Mouse (Mus musculus) heart, embryonic 13.5 days (tissue): ENCODE measurements around the gene Yipf3. TPM values are rescaled to one million over a fixed set of nuclear protein-coding genes. Genes with fewer than 3 reads are reported as not detected.

ENCODE experiments used
- ATAC-seq: fragments of 200-750 bp; cut with Nextera tagmentation; 2 replicates; pipeline ENCODE4 v1.8.0; 2017; ENCODE audit warnings: moderate TSS enrichment; ENCODE audit not compliant: insufficient number of reproducible peaks, low FRiP score, low TSS enrichment; ENCODE audit errors: extremely low read depth
- H3K27ac ChIP-seq: fragments of 300-500 bp; sonication (generic); replicated peaks from 2 replicates; pipeline ENCODE4 v1.5.1; 2015; ENCODE audit warnings: moderate library complexity, mild to moderate bottlenecking, inconsistent platforms
- H3K27me3 ChIP-seq: fragments of 300-500 bp; sonication (generic); replicated peaks from 2 replicates; pipeline ENCODE4 v1.6.1; 2015; ENCODE audit warnings: mild to moderate bottlenecking, inconsistent platforms
- H3K36me3 ChIP-seq: fragments of 300-500 bp; sonication (generic); 2 replicates; pipeline ENCODE4 v1.6.1; 2015; ENCODE audit warnings: mild to moderate bottlenecking, inconsistent platforms
- H3K4me1 ChIP-seq: fragments of 300-500 bp; sonication (generic); 2 replicates; pipeline ENCODE4 v1.6.1; 2015; ENCODE audit warnings: inconsistent platforms
- H3K4me2 ChIP-seq: fragments of 300-500 bp; sonication (generic); 2 replicates; pipeline ENCODE4 v1.6.1; 2015; ENCODE audit warnings: inconsistent platforms, mild to moderate bottlenecking, moderate library complexity
- H3K4me3 ChIP-seq: fragments of 300-500 bp; sonication (generic); 2 replicates; pipeline ENCODE4 v1.5.1; 2015; ENCODE audit warnings: moderate library complexity, mild to moderate bottlenecking, inconsistent platforms
- H3K9ac ChIP-seq: fragments of 300-500 bp; sonication (generic); 2 replicates; pipeline ENCODE4 v1.6.1; 2015; ENCODE audit warnings: inconsistent platforms, mild to moderate bottlenecking, moderate library complexity
- H3K9me3 ChIP-seq: fragments of 300-500 bp; sonication (generic); 2 replicates; pipeline ENCODE4 v1.6.1; 2016; ENCODE audit warnings: inconsistent platforms
- WGBS: fragments of 180-500 bp; shearing (Covaris S2); methylation state at CpG from one replicate; pipeline ENCODE4 v1.1.7; 2015; ENCODE audit warnings: mixed read lengths; 5-methylcytosine and 5-hydroxymethylcytosine counted together
- polyA plus RNA-seq: library from polyadenylated mRNA; unstranded; fragments of >200 nt; fragmentation: Nextera tagmentation; extraction: Ambion mirVana; gene quantifications from 2 replicates; pipeline ENCODE4 v1.2.1, GENCODE M21; 2015

Yipf3 gene
- polyA plus RNA-seq, 1 experiment from 2014 or later, result 80.3 TPM

- H3K36me3 ChIP-seq, result peaks cover 90% of the 10 kb centered on the region
- peak overlapping the region; percentile 8; the same call in 1 of the 2 replicates for H3K4me2 ChIP-seq
- 38% methylated on average over 15 of the region's 15 CpGs for WGBS
- peak overlapping the region; percentile 39; the same call in 1 of the 2 replicates for H3K27ac ChIP-seq
- peaks cover 12% of the 10 kb centered on the region; the same call in 1 of the 2 replicates for H3K27me3 ChIP-seq
- no peak overlapping the region for H3K4me3 ChIP-seq
- no peak overlapping the region for H3K9ac ChIP-seq
- ATAC-seq, result peak; percentile 53; the same call in 1 of the 2 replicates
- H3K4me1 ChIP-seq, result peaks cover 27% of the 10 kb centered on the region
- no peaks in the 10 kb centered on the region for H3K9me3 ChIP-seq
These were observed 8.3 kb upstream of the Yipf3 start for GRCm38 (mm10) chr17:46239516-46240114.

- Histone ChIP-seq H3K4me1 (peaks cover 30% of the 10 kb centered on the region), H3K36me3 (peaks cover 97% of the 10 kb centered on the region), H3K4me3 (no peak overlapping the region), H3K9me3 (no peaks in the 10 kb centered on the region), H3K27ac (no peak overlapping the region), H3K27me3 (peaks cover 5% of the 10 kb centered on the region; the same call in 1 of the 2 replicates), H3K9ac (no peak overlapping the region), H3K4me2 (no peak overlapping the region)
- WGBS, result 61% methylated on average over 11 of the region's 11 CpGs
- ATAC-seq, result no peak
These were observed 6.4 kb upstream of the Yipf3 start for GRCm38 (mm10) chr17:46241471-46241870.

GRCm38 (mm10) chr17:46242274-46242673 is 5.6 kb upstream of the Yipf3 start:
- peaks cover 38% of the 10 kb centered on the region for H3K4me1 ChIP-seq
- no peak for ATAC-seq
- H3K27ac ChIP-seq, result no peak overlapping the region
- no peak overlapping the region for H3K4me2 ChIP-seq
- no peak overlapping the region for H3K9ac ChIP-seq
- peaks cover 92% of the 10 kb centered on the region for H3K36me3 ChIP-seq
- no peaks in the 10 kb centered on the region for H3K9me3 ChIP-seq
- WGBS, result 80% methylated on average over 13 of the region's 13 CpGs
- no peaks in the 10 kb centered on the region for H3K27me3 ChIP-seq
- H3K4me3 ChIP-seq, result no peak overlapping the region

GRCm38 (mm10) chr17:46242993-46243392 is 4.9 kb upstream of the Yipf3 start:
- no peak for ATAC-seq
- Histone ChIP-seq H3K27ac (no peak overlapping the region), H3K9me3 (no peaks in the 10 kb centered on the region), H3K4me1 (peaks cover 37% of the 10 kb centered on the region), H3K36me3 (peaks cover 86% of the 10 kb centered on the region), H3K4me3 (no peak overlapping the region), H3K4me2 (no peak overlapping the region), H3K27me3 (no peaks in the 10 kb centered on the region), H3K9ac (no peak overlapping the region)
- WGBS, result 89% methylated on average over 4 of the region's 4 CpGs

- H3K9ac ChIP-seq, result no peak overlapping the region
- no peaks in the 10 kb centered on the region for H3K27me3 ChIP-seq
- peaks cover 80% of the 10 kb centered on the region for H3K36me3 ChIP-seq
- no peak for ATAC-seq
- WGBS, result 81% methylated on average over 2 of the region's 2 CpGs
- H3K9me3 ChIP-seq, result no peaks in the 10 kb centered on the region
- H3K4me3 ChIP-seq, result no peak overlapping the region
- no peak overlapping the region for H3K27ac ChIP-seq
- no peak overlapping the region for H3K4me2 ChIP-seq
- peaks cover 34% of the 10 kb centered on the region for H3K4me1 ChIP-seq
These were observed 4.3 kb upstream of the Yipf3 start for GRCm38 (mm10) chr17:46243624-46244023.

GRCm38 (mm10) chr17:46244579-46244978 is 3.3 kb upstream of the Yipf3 start:
- no peak overlapping the region for H3K4me2 ChIP-seq
- H3K4me3 ChIP-seq, result no peak overlapping the region
- H3K27ac ChIP-seq, result no peak overlapping the region
- H3K27me3 ChIP-seq, result no peaks in the 10 kb centered on the region
- no peak for ATAC-seq
- H3K9me3 ChIP-seq, result no peaks in the 10 kb centered on the region
- peaks cover 34% of the 10 kb centered on the region for H3K4me1 ChIP-seq
- no peak overlapping the region for H3K9ac ChIP-seq
- WGBS, result 75% methylated on average over 10 of the region's 10 CpGs
- peaks cover 78% of the 10 kb centered on the region for H3K36me3 ChIP-seq

GRCm38 (mm10) chr17:46248189-46248522 is 276 bp downstream of the Yipf3 start:
- H3K36me3 ChIP-seq, result peaks cover 75% of the 10 kb centered on the region
- peaks cover 30% of the 10 kb centered on the region for H3K4me1 ChIP-seq
- no peaks in the 10 kb centered on the region for H3K9me3 ChIP-seq
- WGBS, result under 1% methylated on average over 37 of the region's 37 CpGs
- peak overlapping the region; percentile 82 for H3K27ac ChIP-seq
- ATAC-seq, result no peak
- no peaks in the 10 kb centered on the region for H3K27me3 ChIP-seq
- peak overlapping the region; percentile 91 for H3K4me3 ChIP-seq
- H3K4me2 ChIP-seq, result peak overlapping the region; percentile 76
- H3K9ac ChIP-seq, result peak overlapping the region; percentile 97

- WGBS, result 77% methylated on average over 7 of the region's 7 CpGs
- peaks cover 45% of the 10 kb centered on the region for H3K36me3 ChIP-seq
- H3K4me1 ChIP-seq, result peaks cover 42% of the 10 kb centered on the region
- no peak for ATAC-seq
- H3K27ac ChIP-seq, result no peak overlapping the region
- H3K9ac ChIP-seq, result no peak overlapping the region
- H3K9me3 ChIP-seq, result no peaks in the 10 kb centered on the region
- peaks cover 20% of the 10 kb centered on the region for H3K27me3 ChIP-seq
- no peak overlapping the region for H3K4me2 ChIP-seq
- no peak overlapping the region for H3K4me3 ChIP-seq
These were observed 3.3 kb downstream of the Yipf3 start for GRCm38 (mm10) chr17:46251174-46251573.

GRCm38 (mm10) chr17:46252571-46253451 is 4.9 kb downstream of the Yipf3 start:
- H3K27me3 ChIP-seq, result peaks cover 28% of the 10 kb centered on the region
- no peak overlapping the region for H3K27ac ChIP-seq
- no peaks in the 10 kb centered on the region for H3K9me3 ChIP-seq
- peak overlapping the region; percentile 71 for H3K4me3 ChIP-seq
- 54% methylated on average over 14 of the region's 14 CpGs for WGBS
- H3K36me3 ChIP-seq, result peaks cover 55% of the 10 kb centered on the region
- no peak for ATAC-seq
- peak overlapping the region; percentile 100 for H3K4me2 ChIP-seq
- peaks cover 30% of the 10 kb centered on the region for H3K4me1 ChIP-seq
- H3K9ac ChIP-seq, result 0 out of 2 replicates have a peak overlapping the region, but pooled peaks have one; percentile 79

GRCm38 (mm10) chr17:46253452-46254084 is 5.7 kb downstream of the Yipf3 start, which contains the start of gene Lrrc73:
Lrrc73 (plus strand) TSS chr17:46253531.
- H3K36me3 ChIP-seq, result peaks cover 62% of the 10 kb centered on the region
- H3K4me3 ChIP-seq, result peak within 1 kb of the TSS; percentile 71
- peak within 1 kb of the TSS; percentile 100 for H3K4me2 ChIP-seq
- H3K9ac ChIP-seq, result peak within 1 kb of the TSS; percentile 79
- 2% methylated on average over 47 of the region's 48 CpGs for WGBS
- peaks cover 27% of the 10 kb centered on the region for H3K4me1 ChIP-seq
- no peaks in the 10 kb centered on the region for H3K9me3 ChIP-seq
- no peak within 1 kb of the TSS for H3K27ac ChIP-seq
- H3K27me3 ChIP-seq, result peaks cover 28% of the 10 kb centered on the region
- ATAC-seq, result peak; percentile 78

GRCm38 (mm10) chr17:46254106-46254505 is 6.2 kb downstream of the Yipf3 start:
- peaks cover 28% of the 10 kb centered on the region for H3K27me3 ChIP-seq
- peak overlapping the region; percentile 71 for H3K4me3 ChIP-seq
- peaks cover 65% of the 10 kb centered on the region for H3K36me3 ChIP-seq
- under 1% methylated on average over 54 of the region's 54 CpGs for WGBS
- H3K9me3 ChIP-seq, result no peaks in the 10 kb centered on the region
- peak overlapping the region; percentile 100 for H3K4me2 ChIP-seq
- H3K4me1 ChIP-seq, result peaks cover 26% of the 10 kb centered on the region
- ATAC-seq, result 0 out of 2 replicates have a peak, but pooled peaks have one; percentile 1
- H3K27ac ChIP-seq, result no peak overlapping the region
- peak overlapping the region; percentile 79 for H3K9ac ChIP-seq
